Mouse (Mus musculus): Measurements from ENCODE around the gene Oas2.
"Not testable (repeated sequence)": the region's sequence is repeated elsewhere in the genome, so short reads cannot be mapped to it uniquely, and the experiment has no call there.

Oas2 gene

DNA sequence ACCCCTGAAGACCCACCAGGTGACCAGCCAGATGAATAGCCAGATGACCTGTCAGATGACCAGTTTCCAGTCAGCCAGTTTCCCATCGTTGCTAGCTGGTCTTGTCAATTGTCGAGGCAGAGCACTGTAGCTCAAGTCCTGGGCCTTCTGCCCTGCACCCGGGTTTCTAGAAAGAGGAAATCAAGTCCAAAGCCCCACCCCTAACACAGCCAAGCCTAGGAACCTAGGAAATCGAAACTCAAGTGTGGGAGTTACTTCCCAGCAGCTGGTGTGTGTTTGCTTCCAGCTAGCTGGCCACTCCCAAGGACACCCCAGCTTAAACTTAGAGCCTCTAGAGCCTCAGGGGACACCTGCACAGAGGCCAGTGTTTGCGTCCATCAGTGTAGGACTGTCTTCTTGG is at the start of gene Oas2:
Oas2 (minus strand) TSS at position 166 of the 400 bp plus-strand sequence.
- in situ Hi-C loops (cut with MboI, MseI) = no loop called here

- in situ Hi-C loops (cut with MboI, MseI) = not testable (repeated sequence)
Measured at GRCm38 (mm10) chr5:120798943-120799342, 49.3 kb upstream of the Oas2 start.

- in situ Hi-C loops (cut with MboI, MseI) = not testable (repeated sequence)
Measured at GRCm38 (mm10) chr5:120798147-120798546, 48.5 kb upstream of the Oas2 start.

DNA sequence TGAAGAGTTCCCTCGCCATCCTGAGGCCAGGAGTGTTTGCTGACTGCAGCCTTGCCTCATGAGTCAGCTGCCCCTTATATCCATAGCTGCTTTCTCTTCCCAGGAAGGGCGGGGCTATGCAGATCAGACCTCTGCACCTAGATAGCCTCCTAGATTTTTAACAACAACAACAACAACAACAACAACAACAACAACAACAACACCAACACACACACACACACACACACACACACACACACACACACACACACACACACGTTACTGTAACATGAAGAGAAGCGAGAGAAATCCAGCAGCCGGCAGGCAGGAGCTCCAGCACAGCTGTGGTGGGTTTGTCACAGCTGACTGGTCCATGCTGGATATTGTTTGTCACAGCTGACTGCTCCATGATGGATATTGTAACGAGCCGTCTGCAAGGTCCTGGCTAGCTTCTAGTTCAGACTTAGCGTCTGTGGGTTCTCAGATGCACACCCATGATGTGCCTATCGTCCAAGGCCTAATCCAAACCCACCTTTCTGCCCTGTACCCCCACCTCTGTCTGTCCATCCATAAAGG is 45.9 kb upstream of the Oas2 start, which contains the start of gene Oas1e:
Oas1e (minus strand) TSS at position 51 of the 555 bp plus-strand sequence.
- in situ Hi-C loops (cut with MboI, MseI) = not testable (repeated sequence)

DNA sequence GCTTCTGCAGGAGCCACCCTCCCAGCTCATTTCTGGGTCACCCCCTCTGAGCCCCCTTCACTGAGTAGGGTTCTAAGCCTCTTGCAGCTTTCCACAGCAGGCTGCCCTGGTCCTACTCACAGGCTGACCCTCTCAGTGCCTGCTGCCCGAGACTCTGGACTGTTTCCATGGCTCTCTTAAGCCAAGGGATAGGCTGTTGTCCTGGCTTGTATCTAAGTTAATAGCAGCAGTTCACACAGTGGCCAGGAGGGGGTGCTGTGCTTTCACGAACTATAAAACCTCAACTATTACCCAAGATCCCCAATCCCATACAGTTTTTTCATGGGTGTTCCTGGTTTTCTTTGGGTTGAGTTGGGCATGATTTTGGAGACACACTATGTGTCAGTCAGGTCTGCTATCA is 43.4 kb upstream of the Oas2 start:
- in situ Hi-C loops (cut with MboI, MseI) = no loop called here

DNA sequence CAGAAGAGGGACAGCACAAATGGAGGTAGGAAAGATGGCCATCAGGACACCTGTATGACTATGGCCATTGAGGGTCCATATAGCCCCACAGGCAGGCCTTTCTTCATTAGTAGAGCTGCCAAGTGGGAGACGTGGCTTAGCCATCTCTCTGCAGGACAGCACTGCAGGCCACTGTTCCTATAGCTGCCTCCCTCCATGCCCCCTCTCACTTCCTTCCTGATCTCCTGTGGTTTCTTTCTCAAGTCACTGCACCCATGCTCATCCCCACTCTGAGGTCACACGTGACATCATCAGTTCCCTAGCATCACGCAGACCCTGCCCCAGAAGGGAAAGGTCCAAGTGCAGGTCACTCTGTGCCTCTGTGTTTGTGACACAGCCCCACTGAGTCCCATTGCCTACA is 37.4 kb upstream of the Oas2 start:
- in situ Hi-C loops (cut with MboI, MseI) = no loop called here

- in situ Hi-C loops (cut with MboI, MseI) = no loop called here
Measured at GRCm38 (mm10) chr5:120782446-120782845, 32.8 kb upstream of the Oas2 start.

- in situ Hi-C loops (cut with MboI, MseI) = no loop called here
Measured at GRCm38 (mm10) chr5:120781646-120782045, 32.0 kb upstream of the Oas2 start.

DNA sequence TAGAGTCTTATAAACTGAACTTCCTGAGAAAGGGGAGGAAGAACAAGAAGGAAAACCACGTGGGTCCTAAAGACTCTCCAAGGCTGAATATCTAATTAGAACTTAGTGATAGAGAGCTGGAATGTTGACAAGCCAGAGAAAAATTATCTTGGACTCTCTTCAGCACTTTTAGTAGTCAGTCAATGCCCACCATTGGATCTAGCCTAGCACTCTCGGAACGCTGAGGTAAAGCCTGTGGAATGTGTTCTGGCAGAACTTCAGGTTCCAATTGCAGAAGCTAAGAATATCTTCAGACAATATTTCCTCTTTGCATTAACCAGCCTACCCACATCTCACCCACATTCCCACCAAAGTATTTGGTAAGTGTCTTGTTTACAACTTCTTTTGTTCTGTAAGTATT is 30.3 kb upstream of the Oas2 start:
- in situ Hi-C loops (cut with MboI, MseI) = no loop called here

GRCm38 (mm10) chr5:120778941-120779340 is 29.3 kb upstream of the Oas2 start:
- in situ Hi-C loops (cut with MboI, MseI) = no loop called here

DNA sequence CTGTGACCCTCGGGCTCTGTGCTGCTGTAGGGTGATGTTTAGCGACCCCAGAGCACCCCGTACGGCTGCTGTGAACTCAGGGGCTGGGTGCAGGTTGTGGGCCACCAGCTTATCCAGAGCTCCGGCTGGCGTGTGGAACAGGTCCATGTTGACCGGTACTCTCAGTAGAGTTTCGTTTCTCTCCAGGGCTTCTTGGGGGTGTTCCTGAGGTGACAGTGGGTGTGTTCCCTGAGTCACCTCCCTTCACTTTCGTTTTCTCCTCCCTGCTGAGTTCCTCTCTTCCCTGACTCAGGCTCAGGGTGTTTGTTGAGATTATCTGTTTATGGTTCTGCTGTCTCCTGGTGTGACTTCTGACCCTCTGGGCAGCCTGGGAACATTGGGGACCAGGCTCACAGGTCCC is 27.8 kb upstream of the Oas2 start, which contains the start of gene Oas3:
Oas3 (minus strand) TSS at position 184 of the 400 bp plus-strand sequence.
- in situ Hi-C loops (cut with MboI, MseI) = no loop called here

- in situ Hi-C loops (cut with MboI, MseI) = no loop called here
Measured at GRCm38 (mm10) chr5:120776801-120777200, 27.1 kb upstream of the Oas2 start.

DNA sequence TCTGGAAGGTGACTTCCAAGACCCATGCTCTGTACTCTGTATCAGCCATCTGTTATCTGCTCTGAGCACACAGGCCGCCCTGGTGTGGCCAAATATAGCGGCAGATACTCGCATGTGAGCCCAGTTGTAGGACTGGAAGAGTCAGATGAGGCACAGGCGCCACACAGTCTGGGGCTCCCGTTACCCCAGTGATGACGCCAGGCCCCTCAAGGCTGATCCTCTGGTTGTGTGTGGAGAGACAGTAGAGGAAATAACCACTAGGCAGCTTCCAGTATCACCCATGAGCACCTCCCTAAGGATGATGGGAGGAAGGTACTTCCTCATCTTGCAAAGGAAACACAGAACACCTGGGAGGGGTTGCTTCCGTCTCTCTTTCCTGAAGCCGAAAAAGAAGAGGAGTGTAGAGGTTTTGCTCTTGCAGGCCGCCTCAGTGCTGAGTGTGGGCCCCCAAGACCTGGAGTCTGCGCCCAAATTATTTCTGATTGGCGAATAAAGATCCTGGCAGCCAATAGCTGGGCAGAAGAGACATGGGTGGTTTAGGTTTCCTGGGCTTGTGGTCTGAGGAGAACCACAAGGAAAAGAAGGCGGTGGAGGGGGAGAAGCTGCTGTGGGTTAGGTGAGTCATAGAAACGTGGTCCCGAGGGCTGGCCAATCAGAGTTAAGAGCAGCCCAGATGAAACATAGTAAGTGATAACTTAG is 25.8 kb upstream of the Oas2 start:
- in situ Hi-C loops (cut with MboI, MseI) = no loop called here

- in situ Hi-C loops (cut with MboI, MseI) = no loop called here
Measured at GRCm38 (mm10) chr5:120769396-120769795, 19.7 kb upstream of the Oas2 start.

- in situ Hi-C loops (cut with MboI, MseI) = no loop called here
Measured at GRCm38 (mm10) chr5:120765010-120765409, 15.4 kb upstream of the Oas2 start.

- in situ Hi-C loops (cut with MboI, MseI) = no loop called here
Measured at GRCm38 (mm10) chr5:120761901-120762300, 12.2 kb upstream of the Oas2 start.

DNA sequence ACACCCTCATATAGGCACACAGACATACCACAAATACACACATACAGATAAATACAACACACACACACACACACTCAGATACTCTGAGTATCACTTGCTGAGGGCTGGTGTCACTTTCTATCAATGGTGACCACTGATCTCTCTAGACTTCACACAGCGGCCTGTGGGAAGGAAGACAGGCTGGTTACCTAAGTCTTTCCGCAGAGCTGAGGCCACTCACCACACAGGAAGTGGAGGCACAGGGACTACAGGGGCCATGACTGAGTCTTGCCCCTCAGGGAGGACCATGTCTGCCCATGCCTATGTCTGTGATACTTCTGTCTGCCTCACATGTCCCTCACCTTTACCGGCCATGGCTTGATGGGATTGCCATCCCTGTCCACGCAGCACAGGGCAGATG is 4.6 kb upstream of the Oas2 start:
- in situ Hi-C loops (cut with MboI, MseI) = no loop called here

- in situ Hi-C loops (cut with MboI, MseI) = no loop called here
Measured at GRCm38 (mm10) chr5:120752786-120753185, 3.1 kb upstream of the Oas2 start.

DNA sequence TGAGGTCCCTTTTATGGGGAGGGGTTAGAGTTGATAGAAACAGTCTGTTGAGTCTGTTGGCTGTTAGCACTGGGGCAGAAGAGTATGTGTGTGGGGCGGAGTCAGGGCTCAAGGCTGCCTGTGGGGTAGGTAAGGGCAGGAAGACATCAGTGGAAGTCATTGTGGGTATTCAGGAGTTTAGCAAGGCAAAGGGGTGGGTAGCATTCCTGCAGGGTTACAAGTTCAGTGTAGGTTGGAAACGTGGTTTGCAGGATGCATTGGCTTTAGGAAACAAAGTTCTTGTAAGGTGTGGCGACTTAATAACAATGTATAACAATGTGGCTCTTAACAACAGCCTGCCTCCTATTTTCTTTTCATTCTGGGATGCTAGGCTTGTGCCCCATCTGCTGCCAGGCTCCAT is 1.6 kb upstream of the Oas2 start:
- in situ Hi-C loops (cut with MboI, MseI) = no loop called here

GRCm38 (mm10) chr5:120746451-120746850 is 3.2 kb downstream of the Oas2 start:
- in situ Hi-C loops (cut with MboI, MseI) = no loop called here

GRCm38 (mm10) chr5:120742125-120742524 is 7.5 kb downstream of the Oas2 start:
- in situ Hi-C loops (cut with MboI, MseI) = no loop called here

- in situ Hi-C loops (cut with MboI, MseI) = no loop called here
Measured at GRCm38 (mm10) chr5:120734380-120734990, 15.2 kb downstream of the Oas2 start.

DNA sequence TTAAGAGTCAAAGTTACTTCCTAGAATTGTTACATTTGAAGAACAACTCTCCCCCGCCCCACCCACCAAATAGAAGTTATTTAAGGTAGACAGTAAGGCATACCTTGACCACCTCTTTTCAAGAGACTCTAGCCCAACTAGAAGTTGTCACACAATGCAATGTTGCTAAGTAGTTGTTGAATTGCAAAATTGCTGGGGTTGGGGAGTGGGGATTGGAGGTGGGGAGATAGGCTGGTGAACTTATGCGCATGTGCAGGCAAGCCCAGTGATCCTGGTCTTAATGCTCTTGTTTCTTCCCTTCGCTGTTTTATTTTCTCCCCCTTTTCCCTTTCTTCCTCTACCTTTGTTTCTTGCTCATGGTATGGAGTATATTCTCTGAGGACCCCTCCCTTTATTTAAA is 16.0 kb downstream of the Oas2 start:
- in situ Hi-C loops (cut with MboI, MseI) = no loop called here

Measured in regulatory T cell (primary cell).